Comparison of ENCODE assay signal across 8 mouse cellular contexts in genomic region chr17:33940981-33941380, GRCm38 (mm10). TPM values are rescaled to one million over a fixed set of nuclear protein-coding genes. Genes with fewer than 3 reads are reported as not detected.
A peak's percentile ranks its signal among the peaks of the same experiment; 100 is the strongest.
DNase-seq lines count a peak whose midpoint lies in the region; ATAC-seq and TF ChIP-seq lines count a peak whose summit lies in the region.

No protein-coding gene starts in this region.

- no peak for TF ChIP-seq CTCF in lung, postnatal 0 days (IDR thresholded peaks at IDR 0.05)

- H3K4me1 ChIP-seq in lung, postnatal 0 days (ENCODE audit: insufficient read depth, low read depth, low read length), result peaks cover 6% of the 10 kb centered on the region; the same call in 1 of the 2 replicates
- H3K4me1 ChIP-seq in hindbrain, embryonic 16.5 days (ENCODE audit: control insufficient read depth, insufficient read depth, low read depth, low read length), result peaks cover 22% of the 10 kb centered on the region
- H3K4me1 ChIP-seq in midbrain, embryonic 16.5 days (ENCODE audit: control insufficient read depth, insufficient read depth, low read length), result peaks cover 18% of the 10 kb centered on the region

- no peaks in the 10 kb centered on the region for H3K9me3 ChIP-seq in lung, postnatal 0 days (ENCODE audit: low read length)
- no peaks in the 10 kb centered on the region for H3K9me3 ChIP-seq in hindbrain, embryonic 16.5 days (ENCODE audit: control insufficient read depth, low read length)
- H3K9me3 ChIP-seq in midbrain, embryonic 16.5 days (replicated peaks; ENCODE audit: control insufficient read depth, low read length, poor library complexity, severe bottlenecking), result no peaks in the 10 kb centered on the region

- 0 out of 2 replicates have a peak, but pooled peaks cover 8% of the 10 kb centered on the region for H3K36me3 ChIP-seq in lung, postnatal 0 days (ENCODE audit: insufficient read depth, low read length)
- H3K36me3 ChIP-seq in hindbrain, embryonic 16.5 days (ENCODE audit: control insufficient read depth, insufficient read depth, low read length), result peaks cover 13% of the 10 kb centered on the region
- H3K36me3 ChIP-seq in midbrain, embryonic 16.5 days (ENCODE audit: control insufficient read depth, insufficient read depth, low read length), result peaks cover 21% of the 10 kb centered on the region

- whole genome bisulfite sequencing in lung, postnatal 0 days, result 2% methylated on average over 25 of the region's 26 CpGs
- 3% methylated on average over 25 of the region's 26 CpGs for WGBS in hindbrain, embryonic 16.5 days
- WGBS in midbrain, embryonic 16.5 days, result 3% methylated on average over 26 of the region's 26 CpGs

- H3K4me3 ChIP-seq in lung, postnatal 0 days (ENCODE audit: low read depth, low read length), result peak overlapping the region; percentile 62
- peak overlapping the region; percentile 86 for H3K4me3 ChIP-seq in hindbrain, embryonic 16.5 days (ENCODE audit: low read length)
- H3K4me3 ChIP-seq in midbrain, embryonic 16.5 days (ENCODE audit: low read depth, low read length), result peak overlapping the region; percentile 85

- TF ChIP-seq EP300 in lung, postnatal 0 days (IDR thresholded peaks at IDR 0.05), result no peak

- H3K9ac ChIP-seq in lung, postnatal 0 days (replicated peaks; ENCODE audit: low read depth), result peak overlapping the region; percentile 87
- peak overlapping the region; percentile 85 for H3K9ac ChIP-seq in hindbrain, embryonic 16.5 days (ENCODE audit: low read depth, low read length)
- peak overlapping the region; percentile 84 for H3K9ac ChIP-seq in midbrain, embryonic 16.5 days (ENCODE audit: low read depth, low read length)

- peak overlapping the region; percentile 97 for H3K4me2 ChIP-seq in lung, postnatal 0 days (replicated peaks; ENCODE audit: low read depth, low read length)
- H3K4me2 ChIP-seq in hindbrain, embryonic 16.5 days (ENCODE audit: low read length), result peak overlapping the region; percentile 97
- H3K4me2 ChIP-seq in midbrain, embryonic 16.5 days (ENCODE audit: low read length), result peak overlapping the region; percentile 99

- DNase-seq in CD4-positive, CD25-positive, alpha-beta regulatory T cell, adult 2 months (ENCODE audit: low read depth, low spot score), result peak; percentile 31
- DNase-seq in lung, postnatal 0 days (ENCODE audit: low spot score), result no peak
- DNase-seq in lung, postnatal 36 days, result no peak
- DNase-seq in layer of hippocampus, postnatal 10 days (ENCODE audit: low spot score in 2 of 2), result no peak

- H3K27ac ChIP-seq in lung, postnatal 0 days (ENCODE audit: low read length), result no peak overlapping the region
- no peak overlapping the region for H3K27ac ChIP-seq in hindbrain, embryonic 16.5 days (ENCODE audit: low read depth, low read length)
- peak overlapping the region; percentile 71; the same call in 1 of the 2 replicates for H3K27ac ChIP-seq in midbrain, embryonic 16.5 days (ENCODE audit: low read length)

- no peaks in the 10 kb centered on the region for H3K27me3 ChIP-seq in lung, postnatal 0 days (replicated peaks; ENCODE audit: insufficient read depth, low read length)
- H3K27me3 ChIP-seq in hindbrain, embryonic 16.5 days (replicated peaks; ENCODE audit: control insufficient read depth, insufficient read depth, low read length), result no peaks in the 10 kb centered on the region
- no peaks in the 10 kb centered on the region for H3K27me3 ChIP-seq in midbrain, embryonic 16.5 days (ENCODE audit: control insufficient read depth, insufficient read depth, low read depth, low read length)

- ATAC-seq in CD4-positive, CD25-positive, alpha-beta regulatory T cell, adult 4 months, result no peak
- ATAC-seq in lung, postnatal 0 days, result no peak
- ATAC-seq in hindbrain, embryonic 16.5 days, result no peak; the same call in 1 of the 2 replicates
- ATAC-seq in midbrain, embryonic 16.5 days, result no peak
- ATAC-seq in monocyte, adult 5-6 weeks (replicated peaks; ENCODE audit: insufficient number of reproducible peaks, low FRiP score, low TSS enrichment, poor library complexity, severe bottlenecking), result no peak

RNA-seq across cellular contexts. Expression of gene Wdr46, which starts 0.5 kb away (rescaled TPM):
- 10 to 100 TPM; 11.5 to 14.3 TPM for polyA plus RNA-seq in CD4-positive, CD25-positive, alpha-beta regulatory T cell, adult 4 months (2017; shearing (Covaris generic))
- polyA plus RNA-seq in lung, postnatal 0 days (2015; fragmentation: Nextera tagmentation; extraction: Ambion mirVana), result 8.8 TPM in 2 replicates
- 20.7 and 23.5 TPM in 2 replicates for polyA plus RNA-seq in hindbrain, embryonic 16.5 days (2015; fragmentation: Nextera tagmentation; extraction: Ambion mirVana)
- polyA plus RNA-seq in midbrain, embryonic 16.5 days (2015; fragmentation: Nextera tagmentation; extraction: Ambion mirVana), result 19.2 TPM in 2 replicates
- total RNA-seq in monocyte, adult 5-6 weeks (2017), result 11.1 to 17.8 TPM (median 16.3 TPM) in 3 replicates
- 10 to 100 TPM; 21.8 to 24.8 TPM for total RNA-seq in layer of hippocampus, postnatal 10 days (2021)

RNA-seq across cellular contexts. Expression of gene Pfdn6, which starts 0.8 kb away (rescaled TPM):
- polyA plus RNA-seq in CD4-positive, CD25-positive, alpha-beta regulatory T cell, adult 4 months (2017; shearing (Covaris generic)), result 100 to 1,000 TPM; 121 to 141 TPM
- 99.7 and 103 TPM in 2 replicates for polyA plus RNA-seq in lung, postnatal 0 days (2015; fragmentation: Nextera tagmentation; extraction: Ambion mirVana)
- polyA plus RNA-seq in hindbrain, embryonic 16.5 days (2015; fragmentation: Nextera tagmentation; extraction: Ambion mirVana), result 183 and 189 TPM in 2 replicates
- 186 and 191 TPM in 2 replicates for polyA plus RNA-seq in midbrain, embryonic 16.5 days (2015; fragmentation: Nextera tagmentation; extraction: Ambion mirVana)
- total RNA-seq in monocyte, adult 5-6 weeks (2017), result 88.1 to 107 TPM (median 98.7 TPM) in 3 replicates
- 100 to 1,000 TPM in 1 of 2 experiments, 10 to 100 TPM in 1; 83.1 to 106 TPM for total RNA-seq in layer of hippocampus, postnatal 10 days (2021)

RNA-seq across cellular contexts. Expression of gene B3galt4, which starts 10.3 kb away (rescaled TPM):
- 10 to 100 TPM; 13.2 to 21.0 TPM for polyA plus RNA-seq in CD4-positive, CD25-positive, alpha-beta regulatory T cell, adult 4 months (2017; shearing (Covaris generic))
- polyA plus RNA-seq in lung, postnatal 0 days (2015; fragmentation: Nextera tagmentation; extraction: Ambion mirVana), result 9.3 and 12.0 TPM in 2 replicates
- 13.3 and 16.1 TPM in 2 replicates for polyA plus RNA-seq in hindbrain, embryonic 16.5 days (2015; fragmentation: Nextera tagmentation; extraction: Ambion mirVana)
- 15.2 and 16.6 TPM in 2 replicates for polyA plus RNA-seq in midbrain, embryonic 16.5 days (2015; fragmentation: Nextera tagmentation; extraction: Ambion mirVana)
- 2.6 to 4.6 TPM (median 3.5 TPM) in 3 replicates for total RNA-seq in monocyte, adult 5-6 weeks (2017)
- 1 to 10 TPM; 6.2 to 6.7 TPM for total RNA-seq in layer of hippocampus, postnatal 10 days (2021)

RNA-seq across cellular contexts. Expression of gene Rgl2, which starts 11.6 kb away (rescaled TPM):
- 10 to 100 TPM; 30.2 to 31.4 TPM for polyA plus RNA-seq in CD4-positive, CD25-positive, alpha-beta regulatory T cell, adult 4 months (2017; shearing (Covaris generic))
- 39.0 and 45.2 TPM in 2 replicates for polyA plus RNA-seq in lung, postnatal 0 days (2015; fragmentation: Nextera tagmentation; extraction: Ambion mirVana)
- 52.7 and 58.8 TPM in 2 replicates for polyA plus RNA-seq in hindbrain, embryonic 16.5 days (2015; fragmentation: Nextera tagmentation; extraction: Ambion mirVana)
- polyA plus RNA-seq in midbrain, embryonic 16.5 days (2015; fragmentation: Nextera tagmentation; extraction: Ambion mirVana), result 54.9 and 57.2 TPM in 2 replicates
- 43.6 to 72.8 TPM (median 71.4 TPM) in 3 replicates for total RNA-seq in monocyte, adult 5-6 weeks (2017)
- 10 to 100 TPM; 60.2 to 80.6 TPM for total RNA-seq in layer of hippocampus, postnatal 10 days (2021)

RNA-seq across cellular contexts. Expression of gene Vps52, which starts 14.6 kb away (rescaled TPM):
- 10 to 100 TPM; 27.4 to 47.4 TPM for polyA plus RNA-seq in CD4-positive, CD25-positive, alpha-beta regulatory T cell, adult 4 months (2017; shearing (Covaris generic))
- 28.5 and 31.1 TPM in 2 replicates for polyA plus RNA-seq in lung, postnatal 0 days (2015; fragmentation: Nextera tagmentation; extraction: Ambion mirVana)
- 75.4 and 80.7 TPM in 2 replicates for polyA plus RNA-seq in hindbrain, embryonic 16.5 days (2015; fragmentation: Nextera tagmentation; extraction: Ambion mirVana)
- 78.3 and 80.5 TPM in 2 replicates for polyA plus RNA-seq in midbrain, embryonic 16.5 days (2015; fragmentation: Nextera tagmentation; extraction: Ambion mirVana)
- total RNA-seq in monocyte, adult 5-6 weeks (2017), result 16.8 to 32.7 TPM (median 25.1 TPM) in 3 replicates
- 10 to 100 TPM; 80.4 to 81.7 TPM for total RNA-seq in layer of hippocampus, postnatal 10 days (2021)
